Mouse (Mus musculus) thymus, postnatal 36 days (tissue): Measurements from ENCODE around the gene Anxa6.

Source experiments
- DNase-seq, 2 experiments: peaks; one replicate each; pipeline ENCODE4 v3.0.0; 2022; ENCODE audit warnings: mixed read lengths in 2 of 2

Gene Anxa6

GRCm38 (mm10) chr11:55028509-55028908 lies 4.7 kb downstream of the Anxa6 start:
- DNase-seq, result no peak

- no peak for DNase-seq
These were observed 5.9 kb downstream of the Anxa6 start for GRCm38 (mm10) chr11:55027204-55027855.

- no peak for DNase-seq
These were observed 7.3 kb downstream of the Anxa6 start for GRCm38 (mm10) chr11:55025896-55026295.

GRCm38 (mm10) chr11:55023583-55023982 lies 9.7 kb downstream of the Anxa6 start:
- peak in 1 of 2 experiments; percentile 13 for DNase-seq

- DNase-seq, result peak; percentile 88 to 94
These were observed 10.1 kb downstream of the Anxa6 start for GRCm38 (mm10) chr11:55023049-55023564.

- no peak for DNase-seq
These were observed 10.7 kb downstream of the Anxa6 start for GRCm38 (mm10) chr11:55022508-55022907.

- DNase-seq, result no peak
These were observed 11.4 kb downstream of the Anxa6 start for GRCm38 (mm10) chr11:55021859-55022258.

GRCm38 (mm10) chr11:55021458-55021857 lies 11.8 kb downstream of the Anxa6 start:
- no peak for DNase-seq

GRCm38 (mm10) chr11:55019711-55020110 lies 13.5 kb downstream of the Anxa6 start:
- DNase-seq, result no peak

- no peak for DNase-seq
These were observed 15.2 kb downstream of the Anxa6 start for GRCm38 (mm10) chr11:55018034-55018433.

GRCm38 (mm10) chr11:55017201-55017600 lies 16.0 kb downstream of the Anxa6 start:
- no peak for DNase-seq

GRCm38 (mm10) chr11:55016758-55017157 lies 16.5 kb downstream of the Anxa6 start:
- no peak for DNase-seq

GRCm38 (mm10) chr11:55015831-55016241 lies 17.4 kb downstream of the Anxa6 start:
- no peak for DNase-seq

- no peak for DNase-seq
These were observed 18.0 kb downstream of the Anxa6 start for GRCm38 (mm10) chr11:55015264-55015663.

- DNase-seq, result no peak
These were observed 19.4 kb downstream of the Anxa6 start for GRCm38 (mm10) chr11:55013802-55014201.

GRCm38 (mm10) chr11:55012551-55013521 lies 20.4 kb downstream of the Anxa6 start:
- DNase-seq, result no peak

- DNase-seq, result peak in 1 of 2 experiments; percentile 13
These were observed 21.8 kb downstream of the Anxa6 start for GRCm38 (mm10) chr11:55011440-55011839.

GRCm38 (mm10) chr11:55008230-55008629 lies 25.0 kb downstream of the Anxa6 start:
- DNase-seq, result no peak

GRCm38 (mm10) chr11:55005684-55006083 lies 27.6 kb downstream of the Anxa6 start:
- no peak for DNase-seq

GRCm38 (mm10) chr11:55004970-55005502 lies 28.2 kb downstream of the Anxa6 start:
- DNase-seq, result no peak

- no peak for DNase-seq
These were observed 34.5 kb downstream of the Anxa6 start for GRCm38 (mm10) chr11:54998708-54999107.

GRCm38 (mm10) chr11:54998284-54998683 lies 35.0 kb downstream of the Anxa6 start:
- DNase-seq, result peak; percentile 68 to 71

GRCm38 (mm10) chr11:54996176-54996575 lies 37.1 kb downstream of the Anxa6 start:
- no peak for DNase-seq
